ENCODE assay signal across 39 mouse cellular contexts in genomic region chr19:12731950-12732349, GRCm38 (mm10). TPM values are rescaled to one million over a fixed set of nuclear protein-coding genes. Genes with fewer than 3 reads are reported as not detected.
"Had no signal": no experiment of that assay in that cellular context is flagged by ENCODE, and none has a peak within 500 bp of the region (broad histone marks: within the 10 kb centered on the region; RNA-seq: fewer than 3 reads in every experiment).

No protein-coding gene starts in this region.

- DNase-seq: gastrocnemius, postnatal 14 days; gastrocnemius, postnatal 36 days; heart, adult 11 months; heart, adult 2 months; heart, postnatal 14 days; heart, postnatal 36 days; kidney, adult 11 months; kidney, adult 2 months; kidney, adult 9 months; kidney, postnatal 10 days; kidney, postnatal 25 days; kidney, postnatal 4 days; left cerebral cortex, postnatal 4 days had no signal

- H3K27ac ChIP-seq: heart, adult 2 months; heart, embryonic 13.5 days; heart, embryonic 15.5 days; hindbrain, embryonic 13.5 days; hindbrain, embryonic 15.5 days; hindbrain, postnatal 0 days; layer of hippocampus, adult 2 months; left cerebral cortex, adult 2 months; limb, embryonic 13.5 days; limb, embryonic 15.5 days; liver, embryonic 12.5 days; liver, embryonic 14.5 days had no signal

- H3K9ac ChIP-seq: heart, embryonic 13.5 days; heart, embryonic 15.5 days; hindbrain, embryonic 13.5 days; hindbrain, embryonic 15.5 days; limb, embryonic 13.5 days; limb, embryonic 15.5 days; liver, embryonic 12.5 days; liver, embryonic 14.5 days had no signal

- H3K36me3 ChIP-seq: heart, embryonic 13.5 days; heart, embryonic 15.5 days; hindbrain, embryonic 13.5 days; hindbrain, embryonic 15.5 days; limb, embryonic 13.5 days; limb, embryonic 15.5 days; liver, embryonic 12.5 days had no signal

- H3K4me1 ChIP-seq: heart, embryonic 13.5 days; heart, embryonic 15.5 days; hindbrain, embryonic 13.5 days; hindbrain, embryonic 15.5 days; limb, embryonic 13.5 days; limb, embryonic 15.5 days; liver, embryonic 12.5 days had no signal

- H3K9me3 ChIP-seq: heart, embryonic 13.5 days; heart, embryonic 15.5 days; hindbrain, embryonic 13.5 days; hindbrain, embryonic 15.5 days; limb, embryonic 13.5 days; limb, embryonic 15.5 days; liver, embryonic 12.5 days had no signal

- H3K27me3 ChIP-seq: heart, embryonic 13.5 days; heart, embryonic 15.5 days; hindbrain, embryonic 13.5 days; hindbrain, embryonic 15.5 days; limb, embryonic 13.5 days; limb, embryonic 15.5 days; liver, embryonic 12.5 days had no signal

- H3K4me3 ChIP-seq: heart, adult 2 months; heart, embryonic 13.5 days; heart, embryonic 15.5 days; hindbrain, embryonic 13.5 days; hindbrain, embryonic 15.5 days; layer of hippocampus, adult 2 months; left cerebral cortex, adult 2 months; limb, embryonic 13.5 days; limb, embryonic 15.5 days; liver, embryonic 12.5 days had no signal

RNA-seq across cellular contexts. Expression of gene Cntf, which starts 33.5 kb away (rescaled TPM):
- polyA plus RNA-seq: intestine, embryonic 14.5 days had no signal

RNA-seq across cellular contexts. Expression of gene Keg1, which starts 36.4 kb away (rescaled TPM):
- total RNA-seq: gastrocnemius, adult 8-10 months; gastrocnemius, postnatal 14 days; gastrocnemius, postnatal 36 days; heart, adult 2 months; heart, postnatal 14 days; heart, postnatal 36 days; hematopoietic stem cell, adult 5-6 weeks; hindbrain, postnatal 0 days; layer of hippocampus, adult 2 months; layer of hippocampus, postnatal 10 days; layer of hippocampus, postnatal 25 days; left cerebral cortex, adult 2 months; left cerebral cortex, postnatal 25 days; left cerebral cortex, postnatal 4 days had no signal
- polyA plus RNA-seq: heart, embryonic 11.5 days; heart, embryonic 13.5 days; heart, embryonic 15.5 days; heart, postnatal 0 days; hindbrain, embryonic 11.5 days; hindbrain, embryonic 13.5 days; hindbrain, embryonic 15.5 days; hindbrain, postnatal 0 days; limb, embryonic 11.5 days; limb, embryonic 13.5 days; limb, embryonic 15.5 days had no signal

RNA-seq across cellular contexts. Expression of gene Olfr1443, which starts 54.0 kb away (rescaled TPM):
- total RNA-seq: gastrocnemius, adult 18-20 months; gastrocnemius, adult 8-10 months; gastrocnemius, postnatal 14 days; gastrocnemius, postnatal 36 days; heart, adult 2 months; heart, postnatal 14 days; heart, postnatal 36 days; hematopoietic stem cell, adult 5-6 weeks; hindbrain, postnatal 0 days; layer of hippocampus, adult 2 months; layer of hippocampus, postnatal 10 days; layer of hippocampus, postnatal 25 days; left cerebral cortex, adult 2 months; left cerebral cortex, postnatal 25 days; left cerebral cortex, postnatal 4 days had no signal
- polyA plus RNA-seq: gonadal fat pad, adult 2 months; heart, adult 2 months; heart, embryonic 11.5 days; heart, embryonic 13.5 days; heart, embryonic 15.5 days; heart, postnatal 0 days; hindbrain, embryonic 11.5 days; hindbrain, embryonic 13.5 days; hindbrain, embryonic 15.5 days; hindbrain, postnatal 0 days; intestine, embryonic 14.5 days; intestine, embryonic 16.5 days; kidney, adult 2 months; kidney, embryonic 16.5 days; limb, embryonic 11.5 days; limb, embryonic 13.5 days; limb, embryonic 15.5 days; liver, embryonic 12.5 days; liver, embryonic 14.5 days; liver, embryonic 16.5 days had no signal
